Mouse (Mus musculus) layer of hippocampus, adult 2 months (tissue): Measurements from ENCODE around the gene Ankrd50. TPM values are rescaled to one million over a fixed set of nuclear protein-coding genes. Genes with fewer than 3 reads are reported as not detected.

Experiments
- DNase-seq, 2 experiments: peaks; one replicate each; pipeline ENCODE4 v3.0.0; 2022; ENCODE audit warnings: low spot score in 2 of 2
- H3K27ac ChIP-seq: fragments of 200-600 bp; 2 replicates; pipeline ENCODE4 v1.8.1; 2022
- H3K4me3 ChIP-seq: fragments of 200-600 bp; 2 replicates; pipeline ENCODE4 v1.8.1; 2022; ENCODE audit warnings: mild to moderate bottlenecking
- CTCF ChIP-seq: fragments of 200-600 bp; conservative IDR thresholded peaks from 2 replicates; pipeline ENCODE4 v1.8.1; 2022; ENCODE audit warnings: antibody characterized with exemption, mild to moderate bottlenecking, moderate library complexity
- total RNA-seq, 2 experiments: library from RNA; stranded (reverse); gene quantifications; 2 replicates each; pipeline ENCODE4 v1.2.3; 2021

Gene Ankrd50
- total RNA-seq, 2 experiments from 2014 or later: 42.3 to 52.6 TPM

DNA sequence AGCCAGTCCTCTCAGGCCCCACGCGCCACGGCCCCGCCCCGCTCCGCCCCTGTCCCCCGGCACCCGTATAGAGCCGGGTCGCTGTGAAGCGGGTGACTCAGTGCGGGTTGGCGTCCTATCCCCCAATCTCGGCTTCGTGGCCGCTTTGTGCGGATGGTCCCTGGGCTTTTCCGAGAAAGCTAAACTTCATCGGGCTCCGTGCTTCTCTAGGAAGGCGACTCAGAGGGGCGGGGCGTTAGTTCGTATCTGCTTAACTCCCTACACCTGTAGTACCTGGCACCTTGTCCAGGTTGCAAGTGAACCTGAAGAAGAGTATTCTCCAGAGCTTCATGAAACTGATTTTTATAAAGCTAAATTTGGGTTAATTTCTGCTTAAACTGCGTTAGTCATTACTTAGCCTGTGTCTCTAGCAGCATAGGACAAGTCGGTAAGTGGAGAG lies 482 bp upstream of the Ankrd50 start:
- Histone ChIP-seq H3K4me3 (peak overlapping the region; percentile 97), H3K27ac (peak overlapping the region; percentile 43; the same call in 1 of the 2 replicates)
- no peak for DNase-seq
- no peak for TF ChIP-seq CTCF

DNA sequence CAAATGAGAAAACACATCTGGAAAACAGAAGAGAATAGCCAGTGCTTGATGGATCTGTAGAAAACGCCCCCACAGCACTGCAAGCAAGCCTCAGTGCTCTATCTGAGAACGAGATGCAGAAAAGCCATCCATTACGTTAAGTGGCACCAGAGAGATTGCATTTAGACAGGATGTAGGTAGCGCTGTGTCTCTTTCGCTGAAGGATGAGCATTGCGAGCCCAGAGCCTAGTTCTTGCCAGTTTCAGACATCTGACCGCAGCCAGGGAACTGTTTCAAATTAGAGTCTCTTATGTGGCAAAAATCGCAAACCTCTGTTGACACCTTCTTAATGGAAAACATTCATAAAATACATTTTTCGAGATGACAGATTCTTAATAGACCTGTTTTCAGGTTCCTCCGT lies 1.1 kb downstream of the Ankrd50 start:
- H3K27ac ChIP-seq: peak overlapping the region; percentile 89
- peak overlapping the region; percentile 97 for H3K4me3 ChIP-seq
- no peak for TF ChIP-seq CTCF
- DNase-seq: peak in 1 of 2 experiments; percentile 17

- no peak for DNase-seq
- Histone ChIP-seq H3K4me3 (peak overlapping the region; percentile 97), H3K27ac (peak overlapping the region; percentile 29; the same call in 1 of the 2 replicates)
- TF ChIP-seq CTCF: no peak
Measured at GRCm38 (mm10) chr3:38482749-38483148, 1.9 kb downstream of the Ankrd50 start.

GRCm38 (mm10) chr3:38481106-38481505 lies 3.5 kb downstream of the Ankrd50 start:
- Histone ChIP-seq H3K27ac (no peak overlapping the region), H3K4me3 (no peak overlapping the region)
- TF ChIP-seq CTCF: no peak
- no peak for DNase-seq

- DNase-seq: no peak
- Histone ChIP-seq H3K27ac (no peak overlapping the region), H3K4me3 (no peak overlapping the region)
- no peak for TF ChIP-seq CTCF
Measured at GRCm38 (mm10) chr3:38477936-38478335, 6.7 kb downstream of the Ankrd50 start.

DNA sequence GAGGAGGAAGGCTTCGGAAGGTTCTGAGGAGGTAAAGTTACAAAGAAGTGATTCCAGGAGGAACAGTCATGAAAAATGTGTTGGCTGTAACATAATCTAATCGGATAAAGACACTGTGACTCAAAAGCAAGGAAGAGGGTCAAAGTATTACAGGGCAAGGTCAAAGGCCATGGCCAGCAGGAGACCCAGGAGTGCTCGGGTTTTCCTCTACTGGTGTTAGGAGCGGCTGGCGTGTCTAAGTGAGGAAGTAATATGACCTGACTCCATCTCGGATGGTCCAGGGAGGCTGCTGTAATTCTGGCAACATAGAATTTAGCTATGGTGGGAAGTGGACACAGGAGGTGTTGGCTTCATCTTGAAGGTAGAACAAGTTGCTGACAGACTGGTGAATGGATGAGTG lies 9.1 kb downstream of the Ankrd50 start:
- TF ChIP-seq CTCF: no peak
- H3K27ac ChIP-seq: no peak overlapping the region
- DNase-seq: no peak
- H3K4me3 ChIP-seq: no peak overlapping the region

DNA sequence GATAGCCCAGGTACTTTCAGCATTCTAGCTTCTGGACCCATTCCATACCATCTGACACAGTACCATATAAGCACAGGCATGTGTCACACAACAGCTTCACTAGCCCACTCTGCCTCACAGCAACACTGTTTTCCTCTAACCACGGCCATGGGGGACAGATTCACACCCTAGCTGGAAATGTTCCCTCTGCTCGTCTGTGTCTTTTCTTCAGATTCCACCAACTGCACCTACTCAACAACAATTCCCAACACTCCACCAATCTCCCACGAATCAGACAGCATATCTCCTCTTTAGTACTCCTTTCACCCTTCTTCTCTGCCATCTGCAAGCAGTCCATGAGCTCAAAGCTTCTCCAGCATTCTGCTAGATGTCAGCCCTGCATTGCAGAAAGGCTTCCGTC lies 11.5 kb downstream of the Ankrd50 start:
- H3K27ac ChIP-seq: no peak overlapping the region
- H3K4me3 ChIP-seq: no peak overlapping the region
- no peak for DNase-seq
- TF ChIP-seq CTCF: no peak

- no peak for TF ChIP-seq CTCF
- no peak overlapping the region for H3K27ac ChIP-seq
- H3K4me3 ChIP-seq: no peak overlapping the region
- DNase-seq: no peak
Measured at GRCm38 (mm10) chr3:38471516-38471915, 13.1 kb downstream of the Ankrd50 start.

GRCm38 (mm10) chr3:38468131-38468530 lies 16.5 kb downstream of the Ankrd50 start:
- TF ChIP-seq CTCF: no peak
- no peak overlapping the region for H3K27ac ChIP-seq
- DNase-seq: no peak
- no peak overlapping the region for H3K4me3 ChIP-seq

DNA sequence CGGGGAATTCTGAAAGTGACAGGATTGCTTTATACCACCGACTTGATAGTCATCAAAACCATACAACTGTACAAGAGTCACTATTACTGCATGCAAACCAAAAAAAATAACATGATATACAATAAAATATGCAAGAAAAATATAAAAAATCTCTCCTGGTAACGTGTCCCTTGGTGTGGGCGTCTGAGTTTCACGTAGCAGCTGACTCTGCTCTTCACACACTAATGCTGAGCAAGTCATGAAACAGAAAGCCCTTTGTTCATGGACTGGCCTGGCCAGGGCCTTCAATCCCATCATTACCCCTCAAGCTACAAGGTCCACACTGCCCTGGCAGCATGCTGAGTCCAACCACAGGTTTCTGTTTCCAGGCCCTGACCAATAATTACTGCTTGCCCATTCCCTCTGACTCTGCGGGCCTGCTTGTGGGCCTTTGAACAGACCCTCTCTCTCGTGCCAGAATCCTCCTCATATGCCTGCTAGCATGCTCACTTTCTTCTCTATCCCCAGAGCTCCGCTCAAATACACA lies 17.7 kb downstream of the Ankrd50 start:
- Histone ChIP-seq H3K27ac (no peak overlapping the region), H3K4me3 (no peak overlapping the region)
- DNase-seq: no peak
- TF ChIP-seq CTCF: no peak

GRCm38 (mm10) chr3:38466139-38466538 lies 18.5 kb downstream of the Ankrd50 start:
- no peak for TF ChIP-seq CTCF
- DNase-seq: no peak
- Histone ChIP-seq H3K27ac (no peak overlapping the region), H3K4me3 (no peak overlapping the region)

DNA sequence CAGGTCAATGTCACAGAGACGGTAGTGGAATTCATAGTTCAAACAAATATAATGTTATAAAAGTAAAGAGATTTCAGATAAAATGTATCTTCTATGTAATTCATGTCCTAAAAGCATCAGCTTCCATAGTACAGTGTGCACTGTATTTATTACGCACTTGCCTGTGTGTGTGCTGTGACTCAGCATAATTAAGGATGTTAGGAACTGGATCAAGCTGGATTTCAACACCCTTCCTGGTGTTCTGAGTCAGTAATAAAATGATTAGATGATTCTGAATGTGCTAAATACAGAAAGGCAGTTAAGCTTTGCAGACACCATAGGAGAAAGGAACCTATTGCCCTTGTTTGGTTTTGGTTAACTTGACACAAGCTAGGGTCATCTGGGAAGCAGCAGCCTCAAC lies 21.5 kb downstream of the Ankrd50 start:
- DNase-seq: no peak
- no peak overlapping the region for H3K4me3 ChIP-seq
- no peak overlapping the region for H3K27ac ChIP-seq
- TF ChIP-seq CTCF: no peak

- H3K27ac ChIP-seq: no peak overlapping the region
- DNase-seq: no peak
- no peak for TF ChIP-seq CTCF
- no peak overlapping the region for H3K4me3 ChIP-seq
Measured at GRCm38 (mm10) chr3:38461742-38462141, 22.9 kb downstream of the Ankrd50 start.

GRCm38 (mm10) chr3:38460250-38460624 lies 24.4 kb downstream of the Ankrd50 start:
- TF ChIP-seq CTCF: no peak
- Histone ChIP-seq H3K27ac (no peak overlapping the region), H3K4me3 (no peak overlapping the region)
- DNase-seq: no peak
